31 mouse cellular contexts compared by ENCODE assay signal in the genomic region with DNA sequence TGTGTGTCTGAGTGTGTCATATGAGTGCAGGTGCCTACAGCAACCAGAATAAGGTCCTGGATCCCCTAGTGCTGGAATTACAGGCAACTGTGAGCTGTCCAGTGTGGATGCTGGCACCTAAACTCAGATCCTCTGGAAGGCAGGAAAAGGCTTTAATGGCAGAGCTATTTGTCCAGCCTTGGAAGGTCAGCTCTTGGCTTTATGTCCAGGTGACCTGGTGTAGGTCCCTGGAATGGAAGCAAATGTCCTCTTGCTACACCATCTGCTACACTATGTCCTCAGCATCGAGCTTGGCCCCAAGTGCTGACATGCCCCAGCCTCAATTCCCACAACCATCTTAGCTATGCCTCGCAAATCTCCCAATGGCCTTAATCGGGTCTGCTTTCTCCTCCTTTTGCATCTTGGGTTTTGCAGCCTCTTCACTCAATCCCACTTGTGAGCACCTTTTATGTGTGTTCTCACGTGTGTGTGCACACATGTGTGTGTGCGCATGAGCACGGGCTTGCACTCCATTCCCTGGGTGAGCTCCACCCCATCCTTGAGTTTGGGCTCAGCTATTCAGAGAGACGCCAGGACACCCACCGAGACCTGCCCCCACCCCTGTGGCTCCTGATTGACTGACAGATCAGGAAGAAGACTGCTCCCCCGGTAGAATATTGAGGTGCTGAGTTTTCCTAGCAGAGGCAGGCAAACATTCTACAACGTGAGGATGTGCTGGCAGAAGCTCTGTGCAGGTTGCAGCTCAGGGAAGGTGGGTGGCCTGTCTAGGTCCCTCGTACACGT. TPM values are rescaled to one million over a fixed set of nuclear protein-coding genes. Genes with fewer than 3 reads are reported as not detected.
DNase-seq lines count a peak whose midpoint lies in the region; ATAC-seq lines count a peak whose summit lies in the region.
"Had no signal": no experiment of that assay in that cellular context is flagged by ENCODE, and none has a peak within 500 bp of the region (broad histone marks: within the 10 kb centered on the region; RNA-seq: fewer than 3 reads in every experiment).

No protein-coding gene starts in this region.

- 51% methylated on average over 12 of the region's 12 CpGs for WGBS in hindbrain, embryonic 10.5 days
- 43% methylated on average over 12 of the region's 12 CpGs for WGBS in hindbrain, embryonic 16.5 days

- H3K4me1 ChIP-seq in hindbrain, embryonic 10.5 days (replicated peaks), result peaks cover 68% of the 10 kb centered on the region
- no peaks in the 10 kb centered on the region for H3K4me1 ChIP-seq in hindbrain, embryonic 16.5 days (ENCODE audit: control insufficient read depth, insufficient read depth, low read depth, low read length)
- H3K4me1 ChIP-seq: embryonic facial prominence, embryonic 15.5 days; intestine, embryonic 15.5 days; limb, embryonic 12.5 days; liver, embryonic 15.5 days; neural tube, embryonic 15.5 days; stomach, embryonic 15.5 days had no signal

- no peak for DNase-seq in hindbrain, embryonic 10.5 days (ENCODE audit: low spot score)
- peak; percentile 81 for DNase-seq in brain, adult 2 months (ENCODE audit: low read depth, low spot score)
- peak; percentile 29 to 46 for DNase-seq in cerebellum, adult 18-20 months
- peak; percentile 51 to 69 for DNase-seq in cerebellum, postnatal 10 days
- DNase-seq in T-cell, adult 2 months (ENCODE audit: low spot score), result no peak
- DNase-seq in spleen, postnatal 14 days (ENCODE audit: low spot score in 2 of 2), result no peak
- DNase-seq: adrenal gland, postnatal 25 days; gastrocnemius, postnatal 25 days; heart, adult 18-20 months; heart, postnatal 4 days; kidney, adult 2 months; kidney, postnatal 36 days; lung, embryonic 14.5 days; lung, postnatal 14 days; retina, postnatal 1 day; right cerebral cortex, postnatal 14 days had no signal

- no peaks in the 10 kb centered on the region for H3K36me3 ChIP-seq in hindbrain, embryonic 10.5 days
- H3K36me3 ChIP-seq in hindbrain, embryonic 16.5 days (ENCODE audit: control insufficient read depth, insufficient read depth, low read length), result no peaks in the 10 kb centered on the region
- H3K36me3 ChIP-seq: embryonic facial prominence, embryonic 10.5 days; embryonic facial prominence, embryonic 15.5 days; forebrain, embryonic 12.5 days; intestine, embryonic 15.5 days; limb, embryonic 12.5 days; liver, embryonic 15.5 days; neural tube, embryonic 15.5 days; stomach, embryonic 15.5 days had no signal

- H3K27ac ChIP-seq in hindbrain, embryonic 10.5 days, result peak overlapping the region; percentile 3; the same call in 1 of the 2 replicates
- no peak overlapping the region for H3K27ac ChIP-seq in hindbrain, embryonic 16.5 days (ENCODE audit: low read depth, low read length)
- H3K27ac ChIP-seq: embryonic facial prominence, embryonic 10.5 days; embryonic facial prominence, embryonic 15.5 days; forebrain, embryonic 12.5 days; hindbrain, postnatal 0 days; intestine, embryonic 15.5 days; limb, embryonic 12.5 days; liver, embryonic 15.5 days; neural tube, embryonic 15.5 days; stomach, embryonic 15.5 days had no signal

- ATAC-seq in hindbrain, embryonic 16.5 days, result no peak
- ATAC-seq: hindbrain, postnatal 0 days; intestine, embryonic 15.5 days; Patski had no signal

- no peak overlapping the region for H3K4me3 ChIP-seq in hindbrain, embryonic 10.5 days
- H3K4me3 ChIP-seq in hindbrain, embryonic 16.5 days (ENCODE audit: low read length), result no peak overlapping the region
- H3K4me3 ChIP-seq: embryonic facial prominence, embryonic 10.5 days; embryonic facial prominence, embryonic 15.5 days; forebrain, embryonic 12.5 days; intestine, embryonic 15.5 days; limb, embryonic 12.5 days; liver, embryonic 15.5 days; neural tube, embryonic 15.5 days; stomach, embryonic 15.5 days had no signal

- no peak overlapping the region for H3K9ac ChIP-seq in hindbrain, embryonic 16.5 days (ENCODE audit: low read depth, low read length)
- H3K9ac ChIP-seq: embryonic facial prominence, embryonic 15.5 days; forebrain, embryonic 12.5 days; intestine, embryonic 15.5 days; limb, embryonic 12.5 days; liver, embryonic 15.5 days; lung, embryonic 14.5 days; neural tube, embryonic 15.5 days; stomach, embryonic 15.5 days had no signal

- H3K9me3 ChIP-seq in hindbrain, embryonic 10.5 days, result no peaks in the 10 kb centered on the region
- no peaks in the 10 kb centered on the region for H3K9me3 ChIP-seq in hindbrain, embryonic 16.5 days (ENCODE audit: control insufficient read depth, low read length)
- H3K9me3 ChIP-seq: embryonic facial prominence, embryonic 10.5 days; embryonic facial prominence, embryonic 15.5 days; forebrain, embryonic 12.5 days; intestine, embryonic 15.5 days; limb, embryonic 12.5 days; liver, embryonic 15.5 days; neural tube, embryonic 15.5 days; stomach, embryonic 15.5 days had no signal

- H3K4me2 ChIP-seq in hindbrain, embryonic 16.5 days (ENCODE audit: low read length), result no peak overlapping the region
- H3K4me2 ChIP-seq: embryonic facial prominence, embryonic 15.5 days; forebrain, embryonic 12.5 days; heart, embryonic 11.5 days; intestine, embryonic 15.5 days; limb, embryonic 12.5 days; liver, embryonic 15.5 days; lung, embryonic 14.5 days; neural tube, embryonic 15.5 days; stomach, embryonic 15.5 days had no signal

- peaks cover 79% of the 10 kb centered on the region for H3K27me3 ChIP-seq in hindbrain, embryonic 10.5 days (ENCODE audit: insufficient read depth, poor library complexity, severe bottlenecking)
- H3K27me3 ChIP-seq in hindbrain, embryonic 16.5 days (replicated peaks; ENCODE audit: control insufficient read depth, insufficient read depth, low read length), result peaks cover 20% of the 10 kb centered on the region
- H3K27me3 ChIP-seq: embryonic facial prominence, embryonic 15.5 days; intestine, embryonic 15.5 days; liver, embryonic 15.5 days; stomach, embryonic 15.5 days had no signal

RNA-seq across cellular contexts. Expression of gene Fam241b, which starts 3.9 kb away (rescaled TPM):
- 22.7 and 23.0 TPM in 2 replicates for polyA plus RNA-seq in hindbrain, embryonic 10.5 days (2016; fragmentation: Nextera tagmentation; extraction: Ambion mirVana)
- polyA plus RNA-seq in hindbrain, embryonic 16.5 days (2015; fragmentation: Nextera tagmentation; extraction: Ambion mirVana), result 164 and 193 TPM in 2 replicates

RNA-seq across cellular contexts. Expression of gene Neurog3, which starts 14.8 kb away (rescaled TPM):
- 2.1 and 3.5 TPM in 2 replicates for polyA plus RNA-seq in hindbrain, embryonic 10.5 days (2016; fragmentation: Nextera tagmentation; extraction: Ambion mirVana)
- polyA plus RNA-seq in hindbrain, embryonic 16.5 days (2015; fragmentation: Nextera tagmentation; extraction: Ambion mirVana), result not detected in 2 replicates
- polyA plus RNA-seq: embryonic facial prominence, embryonic 15.5 days; heart, embryonic 16.5 days; hindbrain, postnatal 0 days; kidney, adult 2 months; kidney, embryonic 16.5 days; limb, embryonic 12.5 days; liver, adult 2 months; liver, embryonic 15.5 days; lung, embryonic 14.5 days; Patski had no signal

Comparison
In these comparisons a context has a peak if more than half of its experiments do, and no peak if none do; other contexts are left out.
1. DNase-seq: peak in brain, adult 2 months (single experiment), cerebellum, adult 18-20 months (2 of 2) and cerebellum, postnatal 10 days (2 of 2); none in hindbrain, embryonic 10.5 days (single experiment), T-cell, adult 2 months (single experiment) and spleen, postnatal 14 days (0 of 2).